Mouse (Mus musculus): ENCODE measurements at regions not wholly inside any gene's neighbourhood (a gene's known extent, or its start where the extent isn't known, plus 50 kb on each side); places are given as distances from the start of the nearest gene placed in this dataset.

- no peak for DNase-seq
Observed at GRCm38 (mm10) chr11:24391385-24391784, 313.5 kb downstream of the Bcl11a start.

- no peak for DNase-seq
Observed at GRCm38 (mm10) chr11:24395478-24395877, 317.6 kb downstream of the Bcl11a start.

- DNase-seq: no peak
Observed at GRCm38 (mm10) chr11:24396911-24397310, 319.1 kb downstream of the Bcl11a start.

- DNase-seq: no peak
Observed at GRCm38 (mm10) chr11:24397710-24398109, 319.9 kb downstream of the Bcl11a start.

- DNase-seq: no peak
Observed at GRCm38 (mm10) chr11:24401151-24401550, 323.3 kb downstream of the Bcl11a start.

GRCm38 (mm10) chr11:24402127-24402526 is 324.3 kb downstream of the Bcl11a start:
- DNase-seq: no peak

GRCm38 (mm10) chr11:24414804-24415203 is 336.9 kb downstream of the Bcl11a start:
- peak; percentile 46 to 52 for DNase-seq

GRCm38 (mm10) chr11:24422066-24422775 is 344.4 kb downstream of the Bcl11a start:
- DNase-seq: peak; percentile 74 to 81

GRCm38 (mm10) chr11:24423278-24423677 is 345.4 kb downstream of the Bcl11a start:
- DNase-seq: no peak

- DNase-seq: no peak
Observed at GRCm38 (mm10) chr11:24426995-24427883, 349.4 kb downstream of the Bcl11a start.

GRCm38 (mm10) chr11:24448608-24449007 is 370.8 kb downstream of the Bcl11a start:
- DNase-seq: peak in 1 of 2 experiments; percentile 20

GRCm38 (mm10) chr11:24452267-24452666 is 374.4 kb downstream of the Bcl11a start:
- DNase-seq: peak in 1 of 2 experiments; percentile 16

- DNase-seq: no peak
Observed at GRCm38 (mm10) chr11:24464642-24465041, 386.8 kb downstream of the Bcl11a start.

- peak; percentile 55 to 65 for DNase-seq
Observed at GRCm38 (mm10) chr11:24467458-24467857, 389.6 kb downstream of the Bcl11a start.

GRCm38 (mm10) chr11:24470469-24470868 is 392.6 kb downstream of the Bcl11a start:
- DNase-seq: no peak

- no peak for DNase-seq
Observed at GRCm38 (mm10) chr11:24472617-24473367, 394.9 kb downstream of the Bcl11a start.

- peak; percentile 39 to 55 for DNase-seq
Observed at GRCm38 (mm10) chr11:24473368-24474010, 395.6 kb downstream of the Bcl11a start.

- no peak for DNase-seq
Observed at GRCm38 (mm10) chr11:24502722-24503424, 425.0 kb downstream of the Bcl11a start.

- DNase-seq: no peak
Observed at GRCm38 (mm10) chr11:24515568-24515967, 437.7 kb downstream of the Bcl11a start.

GRCm38 (mm10) chr11:24535462-24535861 is 457.6 kb downstream of the Bcl11a start:
- no peak for DNase-seq

GRCm38 (mm10) chr11:24537721-24538120 is 459.9 kb downstream of the Bcl11a start:
- DNase-seq: no peak

- no peak for DNase-seq
Observed at GRCm38 (mm10) chr11:24569655-24570054, 491.8 kb downstream of the Bcl11a start.

All from cerebellum, postnatal 10 days (tissue).